Mouse (Mus musculus) forebrain, embryonic 13.5 days (tissue): ENCODE results near the gene Sox30. TPM values are rescaled to one million over a fixed set of nuclear protein-coding genes. Genes with fewer than 3 reads are reported as not detected.

Experiments
- ATAC-seq: fragments of 200-750 bp; cut with Nextera tagmentation; 2 replicates; pipeline ENCODE4 v1.8.0; 2017
- H3K27ac ChIP-seq: fragments of 300-500 bp; sonication (generic); 2 replicates; pipeline ENCODE4 v1.5.1; 2015; ENCODE audit warnings: inconsistent platforms, mild to moderate bottlenecking, moderate library complexity
- H3K27me3 ChIP-seq: fragments of 300-500 bp; sonication (generic); 2 replicates; pipeline ENCODE4 v1.6.1; 2015; ENCODE audit warnings: mild to moderate bottlenecking, inconsistent platforms
- H3K36me3 ChIP-seq: fragments of 300-500 bp; sonication (generic); 2 replicates; pipeline ENCODE4 v1.6.1; 2015; ENCODE audit warnings: mild to moderate bottlenecking, inconsistent platforms; ENCODE audit not compliant: poor library complexity, severe bottlenecking
- H3K4me1 ChIP-seq: fragments of 300-500 bp; sonication (generic); 2 replicates; pipeline ENCODE4 v1.6.1; 2015; ENCODE audit warnings: inconsistent platforms
- H3K4me2 ChIP-seq: fragments of 300-500 bp; sonication (generic); 2 replicates; pipeline ENCODE4 v1.6.1; 2015; ENCODE audit warnings: inconsistent platforms, mild to moderate bottlenecking, moderate library complexity
- H3K4me3 ChIP-seq: fragments of 300-500 bp; sonication (generic); 2 replicates; pipeline ENCODE4 v1.5.1; 2015; ENCODE audit warnings: mild to moderate bottlenecking, inconsistent platforms
- H3K9ac ChIP-seq: fragments of 300-500 bp; sonication (generic); 2 replicates; pipeline ENCODE4 v1.6.1; 2015; ENCODE audit warnings: mild to moderate bottlenecking, inconsistent platforms
- H3K9me3 ChIP-seq: fragments of 300-500 bp; sonication (generic); replicated peaks from 2 replicates; pipeline ENCODE4 v1.6.1; 2016; ENCODE audit warnings: inconsistent platforms
- WGBS: fragments of 180-500 bp; shearing (Covaris S2); methylation state at CpG from one replicate; pipeline ENCODE4 v1.1.7; 2015; 5-methylcytosine and 5-hydroxymethylcytosine counted together
- polyA plus RNA-seq: library from polyadenylated mRNA; unstranded; fragments of >200 nt; fragmentation: Nextera tagmentation; extraction: Ambion mirVana; gene quantifications from 2 replicates; pipeline ENCODE4 v1.2.1, GENCODE M21; 2015

Sox30 gene
- polyA plus RNA-seq, 1 experiment from 2014 or later, result not detected

- H3K4me1 ChIP-seq, result no peaks in the 10 kb centered on the region
- no peaks in the 10 kb centered on the region for H3K9me3 ChIP-seq
- no peaks in the 10 kb centered on the region for H3K27me3 ChIP-seq
- no peak overlapping the region for H3K4me2 ChIP-seq
- H3K9ac ChIP-seq, result no peak overlapping the region
- ATAC-seq, result no peak
- no peak overlapping the region for H3K27ac ChIP-seq
- no peak overlapping the region for H3K4me3 ChIP-seq
- WGBS, result 93% methylated on average over 6 of the region's 6 CpGs
- no peaks in the 10 kb centered on the region for H3K36me3 ChIP-seq
Measured at GRCm38 (mm10) chr11:46022983-46023382, 42.9 kb downstream of the Sox30 start.

- H3K9me3 ChIP-seq, result no peaks in the 10 kb centered on the region
- no peaks in the 10 kb centered on the region for H3K27me3 ChIP-seq
- no peak overlapping the region for H3K4me2 ChIP-seq
- ATAC-seq, result no peak
- no peaks in the 10 kb centered on the region for H3K4me1 ChIP-seq
- H3K27ac ChIP-seq, result no peak overlapping the region
- H3K4me3 ChIP-seq, result no peak overlapping the region
- H3K9ac ChIP-seq, result no peak overlapping the region
- WGBS, result 77% methylated on average over 7 of the region's 7 CpGs
- no peaks in the 10 kb centered on the region for H3K36me3 ChIP-seq
Measured at GRCm38 (mm10) chr11:46025962-46026392, 45.9 kb downstream of the Sox30 start.

DNA sequence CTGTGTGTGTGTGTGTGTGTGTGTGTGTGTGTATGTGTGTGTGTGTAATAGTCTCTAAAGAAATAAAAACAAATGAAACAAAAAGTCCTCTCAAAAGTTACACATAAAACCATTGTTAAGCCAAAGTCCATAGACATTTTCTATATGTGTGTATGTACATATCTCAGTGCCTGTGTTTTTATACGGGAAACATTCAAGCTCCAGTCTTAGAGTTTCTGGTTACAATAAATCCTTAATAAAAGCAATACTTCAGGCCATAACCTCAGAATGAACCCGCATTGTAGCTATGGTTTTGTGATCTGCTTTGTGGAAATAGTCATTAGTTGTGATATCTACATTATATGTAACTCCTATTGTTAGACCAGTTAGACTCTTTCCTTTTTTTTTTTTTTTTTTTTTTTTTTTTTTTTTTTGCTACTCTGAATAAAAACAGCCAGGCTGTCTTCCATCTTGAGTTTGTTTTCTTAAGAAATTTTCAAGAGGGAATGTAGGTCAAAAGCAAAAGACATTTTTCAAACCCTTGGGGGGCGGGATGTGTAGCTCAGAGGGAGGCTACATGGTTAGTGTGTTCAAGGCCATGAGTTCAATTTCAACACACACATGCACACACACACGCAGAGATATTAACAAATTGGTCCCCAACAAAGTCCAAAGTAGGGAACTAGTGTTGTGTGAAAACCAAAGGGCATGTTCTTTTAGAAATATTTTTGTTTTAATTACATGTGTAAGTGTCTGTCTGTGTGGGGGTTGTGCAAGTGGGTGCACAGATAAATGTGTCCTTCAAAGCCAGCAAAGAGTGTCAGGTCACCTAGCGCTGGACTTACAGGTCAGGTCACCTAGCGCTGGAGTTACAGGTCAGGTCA, 48.1 kb downstream of the Sox30 start:
- no peak for ATAC-seq
- H3K27me3 ChIP-seq, result no peaks in the 10 kb centered on the region
- H3K36me3 ChIP-seq, result no peaks in the 10 kb centered on the region
- no peak overlapping the region for H3K4me2 ChIP-seq
- WGBS, result 93% methylated on average over 6 of the region's 6 CpGs
- no peak overlapping the region for H3K9ac ChIP-seq
- H3K9me3 ChIP-seq, result no peaks in the 10 kb centered on the region
- H3K27ac ChIP-seq, result no peak overlapping the region
- H3K4me1 ChIP-seq, result no peaks in the 10 kb centered on the region
- no peak overlapping the region for H3K4me3 ChIP-seq

DNA sequence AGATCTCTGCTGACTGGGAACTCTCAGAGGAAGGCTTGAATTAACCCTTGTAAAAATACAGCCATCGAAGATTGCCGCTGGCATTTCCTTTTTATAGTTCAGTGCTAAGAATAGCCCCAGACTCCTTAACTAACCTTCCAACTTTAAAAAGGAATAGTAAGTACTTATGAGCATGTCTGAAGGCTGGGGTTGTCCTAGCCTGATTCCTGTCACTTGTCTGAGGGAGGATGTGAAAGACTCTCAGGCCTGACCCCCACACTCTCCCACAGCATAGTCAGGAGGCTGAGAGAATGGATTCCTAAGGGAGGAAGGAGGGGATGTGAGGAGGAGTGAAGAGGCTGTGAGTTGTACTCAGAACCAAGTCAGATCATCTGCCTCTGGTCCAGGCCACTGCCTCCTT, 49.4 kb downstream of the Sox30 start:
- Histone ChIP-seq H3K9ac (no peak overlapping the region), H3K4me1 (no peaks in the 10 kb centered on the region), H3K9me3 (no peaks in the 10 kb centered on the region), H3K36me3 (no peaks in the 10 kb centered on the region), H3K27me3 (no peaks in the 10 kb centered on the region), H3K27ac (no peak overlapping the region), H3K4me3 (no peak overlapping the region), H3K4me2 (no peak overlapping the region)
- WGBS, result 76% methylated on average over 2 of the region's 2 CpGs
- ATAC-seq, result no peak

DNA sequence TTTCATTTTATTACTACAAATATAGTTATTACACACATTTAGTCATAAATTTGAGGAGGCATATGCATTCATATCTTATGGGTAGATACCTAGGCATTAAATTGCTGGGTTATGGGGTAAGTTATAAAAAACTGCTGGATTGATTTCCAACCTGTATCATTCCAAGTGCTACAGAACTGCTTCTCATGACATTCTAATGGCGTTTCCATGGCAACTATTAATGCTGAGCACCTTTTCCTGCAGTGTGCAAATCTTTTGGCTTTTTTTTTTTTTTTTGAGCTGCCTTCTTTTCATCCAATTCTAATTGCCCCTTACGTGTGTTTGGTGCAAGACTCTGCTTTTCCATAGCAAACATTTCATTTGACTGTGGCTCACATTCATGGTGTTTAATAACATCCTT, 49.9 kb downstream of the Sox30 start:
- ATAC-seq, result no peak
- WGBS, result 43% methylated on average over 2 of the region's 2 CpGs
- Histone ChIP-seq H3K27ac (no peak overlapping the region), H3K9ac (no peak overlapping the region), H3K27me3 (no peaks in the 10 kb centered on the region), H3K4me3 (no peak overlapping the region), H3K4me1 (no peaks in the 10 kb centered on the region), H3K9me3 (no peaks in the 10 kb centered on the region), H3K4me2 (no peak overlapping the region), H3K36me3 (no peaks in the 10 kb centered on the region)

DNA sequence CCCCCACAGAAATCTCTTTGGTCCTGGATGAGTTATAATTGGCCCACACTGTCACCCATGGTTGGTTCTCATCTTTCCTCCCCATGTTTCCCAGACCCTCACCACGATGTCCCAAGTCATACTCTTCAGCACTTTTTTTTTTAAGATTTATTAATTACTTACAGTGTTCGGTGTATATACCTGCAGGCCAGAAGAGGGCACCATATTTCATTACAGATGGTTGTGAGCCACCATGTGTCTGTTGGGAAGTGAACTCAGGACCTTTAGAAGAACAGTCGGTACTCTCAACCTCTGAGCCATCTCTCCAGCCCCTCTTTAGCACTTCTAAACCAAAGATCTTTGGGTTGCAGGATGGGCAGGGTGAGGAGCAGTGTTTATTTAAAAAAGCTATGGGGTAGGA, 51.4 kb downstream of the Sox30 start:
- H3K9me3 ChIP-seq, result no peaks in the 10 kb centered on the region
- no peaks in the 10 kb centered on the region for H3K27me3 ChIP-seq
- H3K36me3 ChIP-seq, result no peaks in the 10 kb centered on the region
- H3K4me1 ChIP-seq, result no peaks in the 10 kb centered on the region
- H3K27ac ChIP-seq, result no peak overlapping the region
- H3K9ac ChIP-seq, result no peak overlapping the region
- no peak overlapping the region for H3K4me3 ChIP-seq
- no peak overlapping the region for H3K4me2 ChIP-seq
- WGBS, result 56% methylated on average over 3 of the region's 3 CpGs
- no peak for ATAC-seq

- Histone ChIP-seq H3K36me3 (no peaks in the 10 kb centered on the region), H3K27ac (no peak overlapping the region), H3K9ac (no peak overlapping the region), H3K4me3 (no peak overlapping the region), H3K9me3 (no peaks in the 10 kb centered on the region), H3K4me1 (no peaks in the 10 kb centered on the region), H3K27me3 (no peaks in the 10 kb centered on the region), H3K4me2 (no peak overlapping the region)
- 91% methylated on average over 7 of the region's 7 CpGs for WGBS
- no peak for ATAC-seq
Measured at GRCm38 (mm10) chr11:46032956-46033355, 52.8 kb downstream of the Sox30 start.

- Histone ChIP-seq H3K9ac (no peak overlapping the region), H3K27ac (no peak overlapping the region), H3K36me3 (no peaks in the 10 kb centered on the region), H3K27me3 (no peaks in the 10 kb centered on the region), H3K9me3 (no peaks in the 10 kb centered on the region), H3K4me2 (no peak overlapping the region), H3K4me1 (no peaks in the 10 kb centered on the region), H3K4me3 (no peak overlapping the region)
- 98% methylated on average over 10 of the region's 10 CpGs for WGBS
- ATAC-seq, result no peak
Measured at GRCm38 (mm10) chr11:46036374-46036773, 56.3 kb downstream of the Sox30 start.

- Histone ChIP-seq H3K27ac (no peak overlapping the region), H3K27me3 (no peaks in the 10 kb centered on the region), H3K9ac (no peak overlapping the region), H3K4me2 (no peak overlapping the region), H3K36me3 (no peaks in the 10 kb centered on the region), H3K4me1 (no peaks in the 10 kb centered on the region), H3K4me3 (no peak overlapping the region), H3K9me3 (no peaks in the 10 kb centered on the region)
- ATAC-seq, result no peak
- WGBS, result 83% methylated on average over 15 of the region's 15 CpGs
Measured at GRCm38 (mm10) chr11:46038901-46039300, 58.8 kb downstream of the Sox30 start.

DNA sequence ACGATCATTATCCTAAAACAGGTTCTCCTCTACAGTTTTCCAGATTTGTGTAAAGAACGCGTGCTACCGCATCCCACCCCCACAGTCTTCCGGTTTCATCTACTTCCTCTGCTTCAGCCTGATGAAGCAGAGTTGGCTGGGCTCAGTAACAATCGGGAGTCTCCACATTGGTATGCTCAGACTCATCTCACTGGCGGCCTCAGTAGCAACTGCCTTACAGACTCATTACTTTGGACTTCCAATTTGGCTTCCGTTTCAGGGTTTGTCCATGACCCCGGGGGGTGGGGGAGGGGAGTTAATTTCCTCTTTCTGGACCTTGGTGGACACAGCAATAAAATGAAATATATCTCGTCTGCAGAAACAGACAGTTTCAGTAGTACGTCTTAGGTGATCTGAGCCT, 59.2 kb downstream of the Sox30 start:
- no peak overlapping the region for H3K27ac ChIP-seq
- no peaks in the 10 kb centered on the region for H3K9me3 ChIP-seq
- no peak overlapping the region for H3K4me3 ChIP-seq
- no peaks in the 10 kb centered on the region for H3K27me3 ChIP-seq
- no peak for ATAC-seq
- H3K4me2 ChIP-seq, result no peak overlapping the region
- no peaks in the 10 kb centered on the region for H3K36me3 ChIP-seq
- no peaks in the 10 kb centered on the region for H3K4me1 ChIP-seq
- H3K9ac ChIP-seq, result no peak overlapping the region
- 83% methylated on average over 11 of the region's 11 CpGs for WGBS

GRCm38 (mm10) chr11:46040841-46041556, 60.9 kb downstream of the Sox30 start:
- Histone ChIP-seq H3K27ac (no peak overlapping the region), H3K4me1 (no peaks in the 10 kb centered on the region), H3K4me2 (no peak overlapping the region), H3K27me3 (no peaks in the 10 kb centered on the region), H3K9me3 (no peaks in the 10 kb centered on the region), H3K36me3 (no peaks in the 10 kb centered on the region), H3K4me3 (no peak overlapping the region), H3K9ac (no peak overlapping the region)
- no peak for ATAC-seq
- WGBS, result 88% methylated on average over 9 of the region's 9 CpGs

GRCm38 (mm10) chr11:46041607-46042267, 61.6 kb downstream of the Sox30 start:
- ATAC-seq, result no peak
- no peaks in the 10 kb centered on the region for H3K4me1 ChIP-seq
- WGBS, result 87% methylated on average over 12 of the region's 12 CpGs
- no peak overlapping the region for H3K4me2 ChIP-seq
- H3K36me3 ChIP-seq, result no peaks in the 10 kb centered on the region
- H3K9me3 ChIP-seq, result no peaks in the 10 kb centered on the region
- H3K9ac ChIP-seq, result no peak overlapping the region
- no peak overlapping the region for H3K4me3 ChIP-seq
- no peaks in the 10 kb centered on the region for H3K27me3 ChIP-seq
- H3K27ac ChIP-seq, result no peak overlapping the region
